Mouse (Mus musculus) neural tube, embryonic 15.5 days (tissue): ENCODE measurements at regions not wholly inside any gene's neighbourhood (a gene's known extent, or its start where the extent isn't known, plus 50 kb on each side); places are given as distances from the start of the nearest gene placed in this dataset.

Experiments used
- ATAC-seq: fragments of 200-750 bp; cut with Nextera tagmentation; 2 replicates; pipeline ENCODE4 v1.8.0; 2017; ENCODE audit warnings: mild to moderate bottlenecking, moderate TSS enrichment, moderate library complexity; ENCODE audit not compliant: low FRiP score
- H3K27ac ChIP-seq: fragments of 300-500 bp; sonication (generic); replicated peaks from 2 replicates; pipeline ENCODE4 v1.5.1; 2015; ENCODE audit warnings: mild to moderate bottlenecking, inconsistent platforms
- H3K27me3 ChIP-seq: fragments of 300-500 bp; sonication (generic); replicated peaks from 2 replicates; pipeline ENCODE4 v1.6.1; 2015; ENCODE audit warnings: inconsistent platforms
- H3K36me3 ChIP-seq: fragments of 300-500 bp; sonication (generic); 2 replicates; pipeline ENCODE4 v1.6.1; 2015; ENCODE audit warnings: inconsistent platforms
- H3K4me1 ChIP-seq: fragments of 300-500 bp; sonication (generic); 2 replicates; pipeline ENCODE4 v1.6.1; 2015; ENCODE audit warnings: inconsistent platforms
- H3K4me2 ChIP-seq: fragments of 300-500 bp; sonication (generic); 2 replicates; pipeline ENCODE4 v1.6.1; 2015; ENCODE audit warnings: inconsistent platforms, mild to moderate bottlenecking, moderate library complexity
- H3K4me3 ChIP-seq: fragments of 300-500 bp; sonication (generic); replicated peaks from 2 replicates; pipeline ENCODE4 v1.5.1; 2015; ENCODE audit warnings: mild to moderate bottlenecking, inconsistent platforms
- H3K9ac ChIP-seq: fragments of 300-500 bp; sonication (generic); replicated peaks from 2 replicates; pipeline ENCODE4 v1.6.1; 2015; ENCODE audit warnings: mild to moderate bottlenecking, inconsistent platforms
- H3K9me3 ChIP-seq: fragments of 300-500 bp; sonication (generic); replicated peaks from 2 replicates; pipeline ENCODE4 v1.6.1; 2016; ENCODE audit warnings: inconsistent platforms
- WGBS: fragments of 180-500 bp; shearing (Covaris S2); methylation state at CpG from one replicate; pipeline ENCODE4 v1.1.7; 2015; ENCODE audit warnings: mixed read lengths; 5-methylcytosine and 5-hydroxymethylcytosine counted together

- Histone ChIP-seq H3K9me3 (no peaks in the 10 kb centered on the region), H3K4me2 (no peak overlapping the region), H3K36me3 (no peaks in the 10 kb centered on the region), H3K9ac (no peak overlapping the region), H3K4me3 (no peak overlapping the region), H3K27ac (no peak overlapping the region), H3K4me1 (peaks cover 4% of the 10 kb centered on the region; the same call in 1 of the 2 replicates), H3K27me3 (no peaks in the 10 kb centered on the region)
- 68% methylated on average over 5 of the region's 5 CpGs for WGBS
- ATAC-seq = no peak
Observed at GRCm38 (mm10) chr1:155041592-155041991, 57.8 kb downstream of the Ier5 start.

- peaks cover 4% of the 10 kb centered on the region; the same call in 1 of the 2 replicates for H3K4me1 ChIP-seq
- ATAC-seq = no peak
- no peak overlapping the region for H3K4me2 ChIP-seq
- H3K27ac ChIP-seq = no peak overlapping the region
- WGBS = 64% methylated on average over 1 of the region's 1 CpGs
- no peaks in the 10 kb centered on the region for H3K9me3 ChIP-seq
- H3K36me3 ChIP-seq = no peaks in the 10 kb centered on the region
- no peak overlapping the region for H3K4me3 ChIP-seq
- no peaks in the 10 kb centered on the region for H3K27me3 ChIP-seq
- no peak overlapping the region for H3K9ac ChIP-seq
Observed at GRCm38 (mm10) chr1:155040939-155041371, 58.5 kb downstream of the Ier5 start.

- H3K9me3 ChIP-seq = no peaks in the 10 kb centered on the region
- no peak overlapping the region for H3K9ac ChIP-seq
- no peak overlapping the region for H3K4me3 ChIP-seq
- H3K4me1 ChIP-seq = peaks cover 4% of the 10 kb centered on the region; the same call in 1 of the 2 replicates
- H3K4me2 ChIP-seq = no peak overlapping the region
- WGBS = 58% methylated on average over 8 of the region's 9 CpGs
- H3K36me3 ChIP-seq = no peaks in the 10 kb centered on the region
- H3K27ac ChIP-seq = no peak overlapping the region
- no peak for ATAC-seq
- no peaks in the 10 kb centered on the region for H3K27me3 ChIP-seq
Observed at GRCm38 (mm10) chr1:155040086-155040726, 59.2 kb downstream of the Ier5 start.

DNA sequence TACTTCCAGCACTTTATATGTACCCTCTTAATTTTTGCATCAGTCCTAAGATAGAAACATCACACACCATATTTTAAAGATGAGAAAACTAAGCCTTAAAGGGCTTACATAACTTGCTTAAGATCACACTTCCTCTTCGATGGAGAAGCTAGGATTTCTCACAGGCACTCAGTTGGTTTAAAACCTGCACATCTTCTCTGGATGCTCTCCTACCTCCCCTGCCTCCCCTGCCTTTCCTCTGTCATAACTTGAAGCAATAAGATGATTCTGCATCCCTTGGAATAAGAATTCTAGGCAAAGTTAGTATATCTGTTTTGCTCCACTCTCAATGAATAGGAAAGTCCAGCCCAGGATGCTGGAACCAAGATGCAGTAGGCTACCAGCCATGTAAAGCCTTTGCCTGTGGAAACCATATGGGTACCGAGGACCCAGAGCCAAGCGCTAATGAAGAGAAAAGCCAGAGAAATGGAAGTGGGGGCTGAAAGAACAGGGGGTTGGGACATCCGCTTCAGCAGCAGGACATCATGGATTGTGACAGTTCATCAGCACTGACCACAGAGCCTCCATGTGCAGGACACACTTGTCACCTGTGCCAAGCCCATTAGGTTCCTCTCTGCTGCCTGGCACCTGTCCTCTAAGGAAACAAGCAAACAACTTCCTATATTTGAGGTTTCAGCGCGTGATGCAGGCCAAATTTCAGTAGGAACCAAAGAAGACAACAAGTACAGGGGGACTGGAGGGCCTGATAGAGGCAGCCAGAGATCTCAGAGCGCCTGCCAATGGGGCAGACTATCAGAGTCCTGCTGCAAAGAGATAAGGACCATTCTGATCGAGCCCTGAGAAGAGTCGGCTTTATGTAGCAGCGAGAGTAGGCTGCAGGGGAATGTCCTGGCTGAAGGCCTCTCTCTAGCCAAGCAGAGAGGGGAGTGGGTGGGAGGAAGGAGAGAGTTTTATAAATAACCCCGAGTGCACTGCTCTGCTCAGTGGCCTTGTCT is 60.5 kb downstream of the Ier5 start:
- H3K36me3 ChIP-seq = no peaks in the 10 kb centered on the region
- ATAC-seq = no peak

GRCm38 (mm10) chr1:155037479-155037878 is 62.0 kb downstream of the Ier5 start:
- no peak overlapping the region for H3K9ac ChIP-seq
- H3K4me1 ChIP-seq = peaks cover 4% of the 10 kb centered on the region; the same call in 1 of the 2 replicates
- no peaks in the 10 kb centered on the region for H3K27me3 ChIP-seq
- H3K27ac ChIP-seq = no peak overlapping the region
- ATAC-seq = no peak
- 68% methylated on average over 3 of the region's 3 CpGs for WGBS
- no peaks in the 10 kb centered on the region for H3K9me3 ChIP-seq
- no peaks in the 10 kb centered on the region for H3K36me3 ChIP-seq
- no peak overlapping the region for H3K4me3 ChIP-seq
- H3K4me2 ChIP-seq = no peak overlapping the region

More for the DNA sequence above, 60.5 kb downstream of the Ier5 start:
- Histone ChIP-seq H3K27me3 (no peaks in the 10 kb centered on the region), H3K9me3 (no peaks in the 10 kb centered on the region), H3K4me2 (no peak overlapping the region), H3K9ac (no peak overlapping the region), H3K27ac (no peak overlapping the region), H3K4me1 (peaks cover 4% of the 10 kb centered on the region; the same call in 1 of the 2 replicates), H3K4me3 (no peak overlapping the region)
- WGBS = 76% methylated on average over 11 of the region's 11 CpGs

DNA sequence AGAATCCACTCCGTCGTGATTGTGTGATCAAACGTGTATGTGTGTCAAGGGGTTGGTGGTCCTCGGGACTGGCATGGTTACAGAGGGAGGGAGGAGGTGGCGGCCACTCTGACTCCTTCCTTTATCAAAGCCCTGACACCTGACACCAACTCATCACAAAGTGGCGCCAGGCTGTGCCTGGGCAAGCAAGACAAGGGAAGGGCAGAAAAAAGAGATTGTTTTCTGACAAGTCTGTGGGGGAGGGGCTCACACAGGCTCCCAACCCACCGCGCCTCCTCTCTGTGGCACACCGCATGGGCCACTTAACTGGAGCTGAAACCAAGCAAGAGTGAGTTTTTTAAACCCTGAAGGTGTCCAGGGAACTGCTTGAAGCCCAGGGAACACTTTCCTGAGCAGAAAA is 68.5 kb downstream of the Ier5 start:
- Histone ChIP-seq H3K9ac (no peak overlapping the region), H3K36me3 (no peaks in the 10 kb centered on the region), H3K4me1 (peaks cover 12% of the 10 kb centered on the region; the same call in 1 of the 2 replicates), H3K4me2 (no peak overlapping the region), H3K27ac (no peak overlapping the region), H3K9me3 (no peaks in the 10 kb centered on the region), H3K27me3 (no peaks in the 10 kb centered on the region), H3K4me3 (no peak overlapping the region)
- WGBS = 21% methylated on average over 9 of the region's 9 CpGs
- ATAC-seq = no peak

- WGBS = 76% methylated on average over 17 of the region's 17 CpGs
- H3K4me3 ChIP-seq = no peak overlapping the region
- H3K9me3 ChIP-seq = no peaks in the 10 kb centered on the region
- H3K4me1 ChIP-seq = peaks cover 13% of the 10 kb centered on the region; the same call in 1 of the 2 replicates
- no peaks in the 10 kb centered on the region for H3K27me3 ChIP-seq
- H3K4me2 ChIP-seq = peak overlapping the region; percentile 26; the same call in 1 of the 2 replicates
- no peak overlapping the region for H3K27ac ChIP-seq
- ATAC-seq = no peak
- no peaks in the 10 kb centered on the region for H3K36me3 ChIP-seq
- H3K9ac ChIP-seq = no peak overlapping the region
Observed at GRCm38 (mm10) chr1:155029195-155029879, 70.1 kb downstream of the Ier5 start.

- H3K36me3 ChIP-seq = no peaks in the 10 kb centered on the region
- no peak overlapping the region for H3K4me3 ChIP-seq
- H3K4me1 ChIP-seq = peaks cover 13% of the 10 kb centered on the region; the same call in 1 of the 2 replicates
- WGBS = 46% methylated on average over 5 of the region's 5 CpGs
- peak overlapping the region; percentile 26; the same call in 1 of the 2 replicates for H3K4me2 ChIP-seq
- no peak for ATAC-seq
- no peak overlapping the region for H3K27ac ChIP-seq
- H3K27me3 ChIP-seq = no peaks in the 10 kb centered on the region
- H3K9ac ChIP-seq = no peak overlapping the region
- no peaks in the 10 kb centered on the region for H3K9me3 ChIP-seq
Observed at GRCm38 (mm10) chr1:155028735-155029134, 70.7 kb downstream of the Ier5 start.

DNA sequence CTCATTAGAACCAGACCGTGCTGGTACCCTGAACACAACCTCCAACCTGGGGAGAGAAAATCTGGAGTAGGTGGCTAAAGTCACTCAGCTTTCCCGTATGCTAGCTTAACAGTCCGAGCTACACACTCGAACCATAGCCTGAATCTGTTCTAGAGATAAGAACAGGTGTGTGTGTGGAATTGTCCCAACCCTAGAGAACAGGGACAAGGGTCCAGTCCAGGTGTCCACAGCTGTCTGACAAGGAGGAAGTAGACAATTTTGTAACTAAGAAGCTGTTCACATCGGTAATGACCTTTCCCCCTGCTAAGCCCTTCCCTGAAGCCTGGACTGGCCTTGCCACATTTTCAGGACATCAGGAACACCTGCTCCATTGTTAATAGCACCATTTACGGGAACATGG is 71.3 kb downstream of the Ier5 start:
- Histone ChIP-seq H3K9ac (no peak overlapping the region), H3K4me3 (no peak overlapping the region), H3K27me3 (no peaks in the 10 kb centered on the region), H3K4me2 (no peak overlapping the region), H3K9me3 (no peaks in the 10 kb centered on the region), H3K4me1 (peaks cover 17% of the 10 kb centered on the region), H3K27ac (no peak overlapping the region), H3K36me3 (no peaks in the 10 kb centered on the region)
- 70% methylated on average over 6 of the region's 6 CpGs for WGBS
- no peak for ATAC-seq

- H3K27ac ChIP-seq = no peak overlapping the region
- no peaks in the 10 kb centered on the region for H3K9me3 ChIP-seq
- WGBS = 58% methylated on average over 8 of the region's 8 CpGs
- no peak for ATAC-seq
- H3K4me3 ChIP-seq = no peak overlapping the region
- H3K4me2 ChIP-seq = no peak overlapping the region
- no peak overlapping the region for H3K9ac ChIP-seq
- no peaks in the 10 kb centered on the region for H3K27me3 ChIP-seq
- H3K4me1 ChIP-seq = peaks cover 20% of the 10 kb centered on the region
- no peaks in the 10 kb centered on the region for H3K36me3 ChIP-seq
Observed at GRCm38 (mm10) chr1:155027583-155027982, 71.9 kb downstream of the Ier5 start.

GRCm38 (mm10) chr1:155025862-155026478 is 73.5 kb downstream of the Ier5 start:
- no peak overlapping the region for H3K4me3 ChIP-seq
- no peaks in the 10 kb centered on the region for H3K27me3 ChIP-seq
- 0 out of 2 replicates have a peak, but pooled peaks have one; percentile 48 for ATAC-seq
- H3K4me2 ChIP-seq = no peak overlapping the region
- H3K9ac ChIP-seq = no peak overlapping the region
- H3K36me3 ChIP-seq = no peaks in the 10 kb centered on the region
- H3K27ac ChIP-seq = 0 out of 2 replicates have a peak overlapping the region, but pooled peaks have one; percentile 33
- H3K9me3 ChIP-seq = no peaks in the 10 kb centered on the region
- 8% methylated on average over 5 of the region's 5 CpGs for WGBS
- peaks cover 18% of the 10 kb centered on the region for H3K4me1 ChIP-seq
